10 mouse cellular contexts compared by ENCODE assay signal in genomic region chr5:103423927-103424315, GRCm38 (mm10). TPM values are rescaled to one million over a fixed set of nuclear protein-coding genes. Genes with fewer than 3 reads are reported as not detected.
DNase-seq lines count a peak whose midpoint lies in the region; ATAC-seq and TF ChIP-seq lines count a peak whose summit lies in the region.
"Had no signal": no experiment of that assay in that cellular context is flagged by ENCODE, and none has a peak within 500 bp of the region (broad histone marks: within the 10 kb centered on the region; RNA-seq: fewer than 3 reads in every experiment).

No protein-coding gene starts in this region.

- no peaks in the 10 kb centered on the region for H3K4me1 ChIP-seq in liver, postnatal 0 days (ENCODE audit: insufficient read depth)

- DNase-seq in retina, embryonic 14.5 days (ENCODE audit: low spot score): peak; percentile 26
- no peak for DNase-seq in retina, postnatal 1 day
- DNase-seq in induced T-regulatory cell, adult 2 months (ENCODE audit: low read depth): peak; percentile 14
- no peak for DNase-seq in liver, postnatal 0 days
- DNase-seq in MN1 (ENCODE audit: low spot score): no peak
- DNase-seq in right cerebral cortex, postnatal 14 days: no peak
- DNase-seq in left cerebral cortex, postnatal 14 days (ENCODE audit: low spot score in 2 of 2): no peak
- DNase-seq: cerebellum, adult 11-12 months; left cerebral cortex, postnatal 4 days; right cerebral cortex, postnatal 25 days had no signal

- no peak overlapping the region for H3K9ac ChIP-seq in liver, postnatal 0 days (replicated peaks)

- no peak for ATAC-seq in liver, postnatal 0 days

- peaks cover 32% of the 10 kb centered on the region for H3K27me3 ChIP-seq in liver, postnatal 0 days (ENCODE audit: insufficient read depth, low read length)

- intact Hi-C loops in left cerebral cortex, postnatal 14 days (cut with DNase I): no loop called here

- H3K4me3 ChIP-seq in liver, postnatal 0 days (ENCODE audit: low read depth, low read length): no peak overlapping the region

- no peaks in the 10 kb centered on the region for H3K9me3 ChIP-seq in liver, postnatal 0 days (ENCODE audit: low read length)

- H3K36me3 ChIP-seq in liver, postnatal 0 days (replicated peaks; ENCODE audit: insufficient read depth, low read length): no peaks in the 10 kb centered on the region

- H3K4me2 ChIP-seq in liver, postnatal 0 days (ENCODE audit: low read depth, low read length): peak overlapping the region; percentile 94; the same call in 1 of the 2 replicates

- no peak for TF ChIP-seq EP300 in liver, postnatal 0 days (IDR thresholded peaks at IDR 0.05; ENCODE audit: low read depth)

- WGBS in liver, postnatal 0 days (ENCODE audit: insufficient replicate concordance): 20% methylated on average over 5 of the region's 5 CpGs

- no peak overlapping the region for H3K27ac ChIP-seq in liver, postnatal 0 days (ENCODE audit: low read depth)

- TF ChIP-seq CTCF in liver, postnatal 0 days (IDR thresholded peaks at IDR 0.05; ENCODE audit: low read depth): no peak

RNA-seq across cellular contexts. Expression of gene Ptpn13, which starts 1.1 kb away (rescaled TPM):
- 0.38 and 0.43 TPM in 2 replicates for polyA plus RNA-seq in liver, postnatal 0 days (2015; fragmentation: Nextera tagmentation; extraction: Ambion mirVana)
- total RNA-seq in left cerebral cortex, postnatal 14 days (2021): 1 to 10 TPM; 8.3 to 9.6 TPM

Comparison
In these comparisons a context has a peak if more than half of its experiments do, and no peak if none do; other contexts are left out.
1. DNase-seq: peak in retina, embryonic 14.5 days (single experiment) and induced T-regulatory cell, adult 2 months (single experiment); none in retina, postnatal 1 day (single experiment), liver, postnatal 0 days (single experiment), MN1 (single experiment), right cerebral cortex, postnatal 14 days (single experiment) and left cerebral cortex, postnatal 14 days (0 of 2).